Mouse (Mus musculus) lung, embryonic 14.5 days (tissue): ENCODE results near the gene Olfr1436. TPM values are rescaled to one million over a fixed set of nuclear protein-coding genes. Genes with fewer than 3 reads are reported as not detected.
"Not testable (repeated sequence)": the region's sequence is repeated elsewhere in the genome, so short reads cannot be mapped to it uniquely, and the experiment has no call there.

Experiments
- ATAC-seq: fragments of 200-750 bp; cut with Nextera tagmentation; 2 replicates; pipeline ENCODE4 v1.8.0; 2017; ENCODE audit warnings: mild to moderate bottlenecking, moderate TSS enrichment, moderate library complexity; ENCODE audit not compliant: insufficient read depth
- DNase-seq: peaks from one replicate; pipeline ENCODE4 v3.0.0-alpha.2; 2015
- H3K27ac ChIP-seq: fragments of 300-500 bp; sonication (generic); 2 replicates; pipeline ENCODE4 v1.5.1; 2014; ENCODE audit warnings: low read depth, mild to moderate bottlenecking, moderate library complexity
- H3K27me3 ChIP-seq: fragments of 300-500 bp; sonication (generic); 2 replicates; pipeline ENCODE4 v1.6.1; 2014; ENCODE audit warnings: low read length, control low read depth; ENCODE audit not compliant: insufficient read depth
- H3K36me3 ChIP-seq: fragments of 300-500 bp; sonication (generic); 2 replicates; pipeline ENCODE4 v1.6.1; 2014; ENCODE audit warnings: control low read depth; ENCODE audit not compliant: insufficient read depth
- H3K4me1 ChIP-seq: fragments of 300-500 bp; sonication (generic); 2 replicates; pipeline ENCODE4 v1.6.1; 2014; ENCODE audit warnings: antibody characterized with exemption, control low read depth; ENCODE audit not compliant: insufficient read depth
- H3K4me2 ChIP-seq: fragments of 300-500 bp; sonication (generic); 2 replicates; pipeline ENCODE4 v1.6.1; 2014; ENCODE audit warnings: mild to moderate bottlenecking
- H3K4me3 ChIP-seq: fragments of 300-500 bp; sonication (generic); 2 replicates; pipeline ENCODE4 v1.5.1; 2014; ENCODE audit warnings: low read depth, low read length
- H3K9ac ChIP-seq: fragments of 300-500 bp; sonication (generic); 2 replicates; pipeline ENCODE4 v1.6.1; 2014
- H3K9me3 ChIP-seq: fragments of 300-500 bp; sonication (generic); 2 replicates; pipeline ENCODE4 v1.6.1; 2016; ENCODE audit warnings: low read depth, low read length, control low read depth
- CTCF ChIP-seq: IDR thresholded peaks from 2 replicates; pipeline ENCODE4 v1.5.1; 2016; ENCODE audit warnings: antibody characterized with exemption, low read depth
- WGBS: fragments of 180-500 bp; shearing (Covaris S2); extraction: QIAGEN DNeasy Blood & Tissue Kit; methylation state at CpG from one replicate; pipeline ENCODE4 v1.1.7; 2014; 5-methylcytosine and 5-hydroxymethylcytosine counted together
- polyA plus RNA-seq: library from polyadenylated mRNA; unstranded; fragments of >200 nt; fragmentation: Nextera tagmentation; extraction: Ambion mirVana; gene quantifications from 2 replicates; pipeline ENCODE4 v1.2.1, GENCODE M21; 2014

The Olfr1436 gene
- not detected in 2 replicates for polyA plus RNA-seq

DNA sequence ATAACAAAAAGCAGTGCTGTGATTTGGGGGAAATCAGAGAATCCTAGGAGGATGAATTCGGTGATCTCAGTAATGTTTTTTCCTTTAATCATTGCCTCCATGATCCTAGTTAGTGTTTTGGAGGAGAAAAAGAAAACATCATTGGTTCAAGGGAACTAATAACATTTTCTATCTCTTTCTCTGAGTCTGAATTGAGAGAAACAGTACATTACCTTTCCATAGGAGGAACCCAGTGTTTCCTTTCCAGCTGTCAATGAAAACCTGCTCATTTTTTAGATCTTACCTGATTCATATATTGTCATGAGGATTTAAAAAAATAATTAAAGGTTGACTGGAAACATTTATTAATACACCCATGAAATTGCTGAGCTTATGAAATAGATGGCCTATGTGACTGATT lies at the start of gene Olfr1436:
Gene Olfr1436 (minus strand): TSS at position 101 of the 400 bp plus-strand sequence.
- 70% methylated on average over 1 of the region's 1 CpGs for WGBS
- not testable (repeated sequence) for H3K9ac ChIP-seq, DNase-seq, H3K27me3 ChIP-seq, H3K27ac ChIP-seq, H3K4me2 ChIP-seq, H3K4me3 ChIP-seq, H3K36me3 ChIP-seq, H3K9me3 ChIP-seq, H3K4me1 ChIP-seq, ATAC-seq

DNA sequence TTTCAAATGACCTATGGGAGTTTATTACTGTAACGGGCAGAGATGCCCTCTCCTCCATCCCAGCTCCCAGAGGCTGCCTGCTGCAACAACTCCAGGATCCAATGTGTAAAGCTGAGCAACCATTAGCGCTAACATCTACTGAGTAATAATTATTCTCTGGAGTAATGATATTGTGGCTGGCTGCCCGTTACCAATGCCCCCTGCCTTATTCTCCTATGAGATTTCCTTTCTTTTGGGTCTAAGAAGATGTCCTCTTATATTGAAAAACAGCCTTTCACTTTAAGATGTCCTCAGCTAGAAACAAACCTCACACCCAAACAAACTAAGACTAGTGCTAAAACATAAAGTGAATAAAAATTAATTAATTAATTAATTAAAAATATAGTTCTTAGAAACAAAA lies 36.9 kb upstream of the Olfr1436 start, which contains the start of gene Olfr1438-ps1:
Gene Olfr1438-ps1 (minus strand): TSS at position 101 of the 400 bp plus-strand sequence.
- Histone ChIP-seq H3K27ac (no peak within 1 kb of the TSS), H3K4me3 (no peak within 1 kb of the TSS), H3K4me1 (no peaks in the 10 kb centered on the region), H3K9me3 (no peaks in the 10 kb centered on the region), H3K27me3 (no peaks in the 10 kb centered on the region), H3K9ac (no peak within 1 kb of the TSS), H3K4me2 (no peak within 1 kb of the TSS), H3K36me3 (no peaks in the 10 kb centered on the region)
- DNase-seq, result no peak
- TF ChIP-seq CTCF, result no peak
- no peak for ATAC-seq
- 76% methylated on average over 3 of the region's 3 CpGs for WGBS

DNA sequence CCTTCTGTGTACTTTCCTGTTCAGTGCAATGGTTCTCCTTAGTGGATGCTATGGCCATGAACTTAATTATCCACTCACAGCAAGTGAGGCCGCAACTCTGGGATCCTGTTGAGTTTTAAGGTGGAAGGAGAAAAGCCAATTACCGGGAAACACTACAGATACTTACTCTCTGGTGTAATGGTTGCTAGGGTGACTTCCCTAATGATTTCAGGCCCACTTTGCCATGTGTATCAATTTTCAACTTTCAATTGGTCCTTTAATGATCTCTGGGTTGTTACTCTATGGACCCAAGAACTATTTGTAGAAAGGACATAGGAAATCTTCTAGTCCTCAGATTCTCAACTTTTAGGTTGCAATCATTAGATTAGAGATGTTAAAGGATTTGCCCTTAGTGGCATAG lies 26.1 kb upstream of the Olfr1436 start, which contains the start of gene Olfr1437:
Gene Olfr1437 (minus strand): TSS at position 101 of the 400 bp plus-strand sequence.
- Histone ChIP-seq H3K4me2 (no peak within 1 kb of the TSS), H3K9me3 (no peaks in the 10 kb centered on the region), H3K9ac (no peak within 1 kb of the TSS), H3K36me3 (no peaks in the 10 kb centered on the region), H3K27ac (no peak within 1 kb of the TSS), H3K4me3 (no peak within 1 kb of the TSS), H3K4me1 (no peaks in the 10 kb centered on the region), H3K27me3 (no peaks in the 10 kb centered on the region)
- no peak for TF ChIP-seq CTCF
- WGBS, result 92% methylated on average over 2 of the region's 2 CpGs
- DNase-seq (no peak), ATAC-seq (no peak)

DNA sequence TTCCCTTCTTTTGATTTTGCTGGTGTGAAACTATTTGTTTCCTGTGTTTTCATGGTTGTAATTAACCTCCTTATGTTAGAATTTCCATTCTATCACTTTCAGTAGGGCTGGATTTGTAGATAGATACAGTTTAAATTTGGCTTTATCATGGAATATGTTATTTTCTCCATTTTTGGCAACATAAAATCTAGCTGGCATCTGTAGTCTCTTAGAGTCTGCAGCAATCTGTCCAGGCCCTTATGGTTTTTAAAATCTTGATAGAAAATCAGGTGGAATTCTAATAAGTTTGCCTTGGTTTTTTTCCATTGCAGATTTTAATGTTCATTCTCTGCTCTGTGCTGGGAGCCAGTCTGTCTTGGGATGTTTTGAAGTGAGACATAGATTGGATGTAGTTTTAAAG lies 6.0 kb downstream of the Olfr1436 start:
- TF ChIP-seq CTCF, result no peak
- DNase-seq, result no peak
- Histone ChIP-seq H3K27me3 (no peaks in the 10 kb centered on the region), H3K4me3 (no peak overlapping the region), H3K9me3 (no peaks in the 10 kb centered on the region), H3K36me3 (no peaks in the 10 kb centered on the region), H3K9ac (no peak overlapping the region), H3K4me1 (no peaks in the 10 kb centered on the region), H3K4me2 (no peak overlapping the region), H3K27ac (no peak overlapping the region)
- ATAC-seq, result no peak

DNA sequence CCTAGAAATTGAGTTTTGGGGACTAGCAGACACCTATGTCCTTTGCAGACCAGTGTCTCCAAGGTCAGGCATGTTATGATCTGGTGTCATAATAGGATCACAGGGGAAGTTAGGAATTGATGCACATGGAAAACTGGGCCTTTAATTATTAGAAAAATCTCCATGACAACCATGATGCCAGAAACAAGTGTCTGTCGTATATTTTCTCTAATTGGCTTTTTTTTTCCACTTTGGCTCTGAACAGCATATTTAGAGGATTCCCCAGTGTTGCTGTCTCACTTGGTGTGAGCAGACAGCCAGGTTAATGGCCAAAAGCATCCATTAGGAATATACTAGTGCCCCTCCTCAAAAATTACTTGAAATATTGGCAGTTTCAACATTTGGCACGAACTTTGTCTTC lies 19.4 kb downstream of the Olfr1436 start, which contains the start of gene Olfr1434:
Gene Olfr1434 (plus strand): TSS at position 301 of the 400 bp plus-strand sequence.
- no peaks in the 10 kb centered on the region for H3K4me1 ChIP-seq
- H3K4me3 ChIP-seq, result no peak within 1 kb of the TSS
- no peak for ATAC-seq
- no peak for TF ChIP-seq CTCF
- DNase-seq, result no peak
- no peak within 1 kb of the TSS for H3K4me2 ChIP-seq
- no peaks in the 10 kb centered on the region for H3K9me3 ChIP-seq
- WGBS, result 56% methylated on average over 2 of the region's 2 CpGs
- H3K27me3 ChIP-seq, result no peaks in the 10 kb centered on the region
- no peaks in the 10 kb centered on the region for H3K36me3 ChIP-seq
- no peak within 1 kb of the TSS for H3K27ac ChIP-seq
- no peak within 1 kb of the TSS for H3K9ac ChIP-seq

DNA sequence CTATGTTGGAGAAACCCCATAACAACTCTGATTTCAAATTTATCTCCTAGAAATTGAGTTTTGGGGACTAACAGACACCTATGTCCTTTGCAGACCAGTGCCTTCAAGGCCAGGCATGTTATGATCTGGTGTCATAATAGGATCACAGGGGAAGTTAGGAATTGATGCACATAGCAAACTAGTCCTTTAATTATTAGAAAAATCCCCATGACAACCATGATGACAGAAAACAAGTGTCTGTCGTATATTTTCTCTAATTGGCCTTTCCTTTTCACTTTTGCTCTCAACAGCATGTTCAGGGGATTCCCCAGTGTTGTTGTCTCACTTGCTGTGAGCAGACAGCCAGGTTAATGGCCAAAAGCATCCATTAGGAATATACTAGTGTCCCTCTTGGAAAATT lies 38.2 kb downstream of the Olfr1436 start, which contains the start of gene Olfr235:
Gene Olfr235 (plus strand): TSS at position 301 of the 400 bp plus-strand sequence.
- TF ChIP-seq CTCF, result no peak

More for the DNA sequence above, 38.2 kb downstream of the Olfr1436 start, which contains the start of gene Olfr235:
- Histone ChIP-seq H3K9ac (no peak within 1 kb of the TSS), H3K4me2 (no peak within 1 kb of the TSS), H3K27me3 (no peaks in the 10 kb centered on the region), H3K4me1 (no peaks in the 10 kb centered on the region), H3K9me3 (no peaks in the 10 kb centered on the region), H3K27ac (no peak within 1 kb of the TSS), H3K36me3 (no peaks in the 10 kb centered on the region), H3K4me3 (no peak within 1 kb of the TSS)
- 55% methylated on average over 1 of the region's 1 CpGs for WGBS
- DNase-seq (no peak), ATAC-seq (no peak)

Other genes starting within 250 kb of the Olfr1436 start
- gene Olfr1424, start 236.4 kb downstream of the Olfr1436 start, polyA plus RNA-seq, result not detected in 2 replicates
- not detected in 2 replicates for gene Olfr1425, start 221.4 kb downstream of the Olfr1436 start, polyA plus RNA-seq
- gene Olfr1426, start 207.1 kb downstream of the Olfr1436 start, polyA plus RNA-seq, result not detected in 2 replicates
- not detected in 2 replicates for gene Olfr1427, start 195.8 kb downstream of the Olfr1436 start, polyA plus RNA-seq
- not detected in 2 replicates for gene Olfr1428, start 183.2 kb downstream of the Olfr1436 start, polyA plus RNA-seq
- not detected in 2 replicates for gene Olfr76, start 175.9 kb downstream of the Olfr1436 start, polyA plus RNA-seq
- not detected in 2 replicates for gene Olfr1555-ps1, start 129.0 kb downstream of the Olfr1436 start, polyA plus RNA-seq
- not detected in 2 replicates for gene Olfr1431, start 98.5 kb downstream of the Olfr1436 start, polyA plus RNA-seq
- not detected in 2 replicates for gene Olfr1432, start 66.5 kb downstream of the Olfr1436 start, polyA plus RNA-seq
- not detected in 2 replicates for gene Olfr262, start 57.5 kb downstream of the Olfr1436 start, polyA plus RNA-seq
- not detected in 2 replicates for gene Olfr235, start 38.1 kb downstream of the Olfr1436 start, polyA plus RNA-seq
- not detected in 2 replicates for gene Olfr1434, start 19.3 kb downstream of the Olfr1436 start, polyA plus RNA-seq
- gene Olfr1437, start 26.0 kb upstream of the Olfr1436 start, polyA plus RNA-seq, result not detected in 2 replicates
- not detected in 2 replicates for gene Olfr1438-ps1, start 36.8 kb upstream of the Olfr1436 start, polyA plus RNA-seq
- gene Olfr1440, start 88.1 kb upstream of the Olfr1436 start, polyA plus RNA-seq, result not detected in 2 replicates
- not detected in 2 replicates for gene Olfr1441, start 118.3 kb upstream of the Olfr1436 start, polyA plus RNA-seq
- gene Pfpl, start 128.8 kb upstream of the Olfr1436 start, polyA plus RNA-seq, result not detected in 2 replicates
- gene Mpeg1, start 161.6 kb upstream of the Olfr1436 start, polyA plus RNA-seq, result 0.63 and 0.76 TPM in 2 replicates
- 17.2 and 17.7 TPM in 2 replicates for gene Dtx4, start 202.3 kb upstream of the Olfr1436 start, polyA plus RNA-seq
- 34.9 and 37.9 TPM in 2 replicates for gene Fam111a, start 246.6 kb upstream of the Olfr1436 start, polyA plus RNA-seq